Mouse (Mus musculus) liver, embryonic 14.5 days (tissue): ENCODE data around the gene A630095N17Rik.

ENCODE experiments used
- CTCF ChIP-seq: IDR thresholded peaks from 2 replicates; pipeline ENCODE4 v1.5.1; 2016; ENCODE audit warnings: antibody characterized with exemption, low read depth, control low read depth
- EP300 ChIP-seq: IDR thresholded peaks from 2 replicates; pipeline ENCODE4 v1.6.1; 2016; ENCODE audit warnings: antibody characterized with exemption, low read depth

DNA sequence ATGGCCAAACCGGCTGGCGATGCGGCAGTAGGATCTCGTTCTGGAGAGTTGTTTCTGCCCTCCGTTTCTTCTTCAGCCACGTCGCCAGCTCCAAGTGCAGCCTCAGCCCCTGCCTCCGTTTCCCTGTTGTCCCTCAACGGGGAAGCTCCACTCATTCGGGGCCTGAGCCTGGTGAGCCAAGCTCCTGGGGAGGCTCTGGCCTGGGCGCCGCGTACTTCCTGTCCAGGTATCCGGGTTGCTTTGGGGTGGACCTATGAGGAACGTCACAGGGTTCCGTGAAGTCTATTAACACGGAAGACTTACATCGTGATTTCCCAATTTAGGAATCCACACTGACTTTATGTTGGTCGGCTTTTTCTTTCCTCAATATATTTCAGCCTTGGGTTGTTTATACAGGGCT, 39.5 kb downstream of the A630095N17Rik start:
- TF ChIP-seq CTCF (no peak), EP300 (no peak)
